Mouse (Mus musculus) testis, adult 10 weeks (tissue): Measurements from ENCODE around the gene Aldob. TPM values are rescaled to one million over a fixed set of nuclear protein-coding genes. Genes with fewer than 3 reads are reported as not detected.

ENCODE experiments used
- polyA plus RNA-seq: library from polyadenylated mRNA; stranded (reverse); fragments of 350-450 nt; fragmentation: Illumina TruSeq; extraction: RNeasy Lipid Tissue Mini Kit (QIAGEN cat#74804); gene quantifications from one replicate; pipeline ENCODE4 v1.2.3, GENCODE M21; 2014; ENCODE audit warnings: low read depth, low replicate concordance

Gene Aldob
- polyA plus RNA-seq, result 2.4 TPM

GRCm38 (mm10) chr4:49549383-49549782 lies at the start of gene Aldob:
Gene Aldob, minus strand, starts transcription at chr4:49549546.

GRCm38 (mm10) chr4:49597183-49598100 lies 48.1 kb upstream of the Aldob start, which contains the start of gene Tmem246:
Gene Tmem246, minus strand, starts transcription at chr4:49597876.

GRCm38 (mm10) chr4:49520572-49521340 lies 28.6 kb downstream of the Aldob start, which contains the start of the genes Mrpl50 and Zfp189:
Gene Mrpl50, minus strand, starts transcription at chr4:49521093.
Gene Zfp189, plus strand, starts transcription at chr4:49521176.

GRCm38 (mm10) chr4:49506386-49506785 lies 43.0 kb downstream of the Aldob start, which contains the start of gene Baat:
Gene Baat, minus strand, starts transcription at chr4:49506557.

Other genes with a start within 250 kb of the Aldob start
- 0.45 TPM for gene Acnat2, start 141.4 kb downstream of the Aldob start, polyA plus RNA-seq
- gene Acnat1, start 75.6 kb downstream of the Aldob start, polyA plus RNA-seq, result 0.53 TPM
- gene Baat, start 43.0 kb downstream of the Aldob start, polyA plus RNA-seq, result not detected
- gene Mrpl50, start 28.5 kb downstream of the Aldob start, polyA plus RNA-seq, result 19.7 TPM
- 44.9 TPM for gene Zfp189, start 28.4 kb downstream of the Aldob start, polyA plus RNA-seq
- gene Tmem246, start 48.3 kb upstream of the Aldob start, polyA plus RNA-seq, result 42.7 TPM
- gene Rnf20, start 82.5 kb upstream of the Aldob start, polyA plus RNA-seq, result 38.8 TPM
- gene Ppp3r2, start 132.5 kb upstream of the Aldob start, polyA plus RNA-seq, result 411 TPM